Mouse (Mus musculus): ENCODE measurements at regions not wholly inside any gene's neighbourhood (a gene's known extent, or its start where the extent isn't known, plus 50 kb on each side); places are given as distances from the start of the nearest gene placed in this dataset.

- Histone ChIP-seq H3K79me2 (ENCODE audit: control insufficient read depth, insufficient read depth, low read length, poor library complexity) (no peaks in the 10 kb centered on the region), H3K4me3 (ENCODE audit: control insufficient read depth in 1 of 2, insufficient read depth in 1 of 2, low read depth in 2 of 2, low read length in 2 of 2) (no peak overlapping the region), H3K27me3 (ENCODE audit: control insufficient read depth in 1 of 2, insufficient read depth in 2 of 2, low read length in 2 of 2) (no peaks in the 10 kb centered on the region), H3K9ac (ENCODE audit: control insufficient read depth, low read depth, low read length, poor library complexity, severe bottlenecking) (no peak overlapping the region), H3K36me3 (ENCODE audit: control insufficient read depth in 1 of 2, insufficient read depth in 2 of 2, low read length in 2 of 2) (no peaks in the 10 kb centered on the region), H3K9me3 (replicated peaks; ENCODE audit: insufficient read depth, low read length) (no peaks in the 10 kb centered on the region), H3K4me1 (ENCODE audit: control insufficient read depth in 1 of 2, insufficient read depth in 2 of 2, low read length in 2 of 2) (no peaks in the 10 kb centered on the region), H3K27ac (ENCODE audit: control insufficient read depth, low read depth, low read length) (no peak overlapping the region)
- no peak for DNase-seq (ENCODE audit: low read depth, low spot score)
- TF ChIP-seq MAZ (IDR thresholded peaks at IDR 0.05; ENCODE audit: low read depth, low read length) (no peak), SIN3A (IDR thresholded peaks at IDR 0.05; ENCODE audit: low read length) (no peak), GATA1 (IDR thresholded peaks at IDR 0.05; ENCODE audit: low read depth, low read length) (no peak), EP300 (IDR thresholded peaks at IDR 0.05; ENCODE audit: low read depth in 1 of 2, low read length in 2 of 2) (no peak), TCF12 (IDR thresholded peaks at IDR 0.05; ENCODE audit: low read depth, low read length) (no peak), NRF1 (IDR thresholded peaks at IDR 0.05; ENCODE audit: insufficient read depth, low read depth, low read length, poor library complexity, severe bottlenecking) (no peak), ETS1 (IDR thresholded peaks at IDR 0.05; ENCODE audit: low read depth, low read length) (no peak)
Measured at GRCm38 (mm10) chr8:46375986-46376385, 81.5 kb upstream of the Helt start.

GRCm38 (mm10) chr8:46384926-46385325 is 85.9 kb upstream of the Acsl1 start:
- H3K27ac ChIP-seq (ENCODE audit: control insufficient read depth, low read depth, low read length) = no peak overlapping the region
- H3K36me3 ChIP-seq (ENCODE audit: control insufficient read depth in 1 of 2, insufficient read depth in 2 of 2, low read length in 2 of 2) = no peaks in the 10 kb centered on the region
- no peaks in the 10 kb centered on the region; a peak in 1 of 4 replicates for H3K27me3 ChIP-seq (ENCODE audit: control insufficient read depth in 1 of 2, insufficient read depth in 2 of 2, low read length in 2 of 2)
- H3K79me2 ChIP-seq (ENCODE audit: control insufficient read depth, insufficient read depth, low read length, poor library complexity) = no peaks in the 10 kb centered on the region
- no peak for DNase-seq (ENCODE audit: low read depth, low spot score)
- H3K4me3 ChIP-seq (ENCODE audit: control insufficient read depth in 1 of 2, insufficient read depth in 1 of 2, low read depth in 2 of 2, low read length in 2 of 2) = no peak overlapping the region
- H3K9ac ChIP-seq (ENCODE audit: control insufficient read depth, low read depth, low read length, poor library complexity, severe bottlenecking) = no peak overlapping the region
- no peaks in the 10 kb centered on the region for H3K4me1 ChIP-seq (ENCODE audit: control insufficient read depth in 1 of 2, insufficient read depth in 2 of 2, low read length in 2 of 2)
- TF ChIP-seq USF1 (IDR thresholded peaks at IDR 0.05; ENCODE audit: low read depth, low read length) (no peak), POLR2A (IDR thresholded peaks at IDR 0.05; ENCODE audit: control insufficient read depth in 1 of 2, insufficient read depth in 1 of 2, low read depth in 1 of 2, low read length in 2 of 2, poor library complexity in 1 of 2) (no peak), NELFE (IDR thresholded peaks at IDR 0.05; ENCODE audit: low read depth, low read length) (no peak), RCOR1 (IDR thresholded peaks at IDR 0.05; ENCODE audit: low read depth, low read length) (no peak), BHLHE40 (IDR thresholded peaks at IDR 0.05; ENCODE audit: borderline replicate concordance, low read depth, low read length) (no peak), ZMIZ1 (IDR thresholded peaks at IDR 0.05; ENCODE audit: low read depth, low read length) (no peak), ZKSCAN1 (IDR thresholded peaks at IDR 0.05; ENCODE audit: low read depth, low read length) (no peak), RAD21 (IDR thresholded peaks at IDR 0.05; ENCODE audit: low read depth, low read length) (no peak), HCFC1 (IDR thresholded peaks at IDR 0.05; ENCODE audit: low read depth, low read length) (no peak), EP300 (IDR thresholded peaks at IDR 0.05; ENCODE audit: low read depth in 1 of 2, low read length in 2 of 2) (no peak), MAFK (IDR thresholded peaks at IDR 0.05; ENCODE audit: borderline replicate concordance, low read depth, low read length) (no peak), CHD2 (IDR thresholded peaks at IDR 0.05; ENCODE audit: low read length) (no peak), SIN3A (IDR thresholded peaks at IDR 0.05; ENCODE audit: low read length) (no peak), ZNF384 (IDR thresholded peaks at IDR 0.05; ENCODE audit: low read depth, low read length) (no peak)
- H3K9me3 ChIP-seq (replicated peaks; ENCODE audit: insufficient read depth, low read length) = no peaks in the 10 kb centered on the region

Data from MEL (cell line).